Mouse (Mus musculus): ENCODE data around the gene Zfp36. TPM values are rescaled to one million over a fixed set of nuclear protein-coding genes. Genes with fewer than 3 reads are reported as not detected.
"Not testable (repeated sequence)": the region's sequence is repeated elsewhere in the genome, so short reads cannot be mapped to it uniquely, and the experiment has no call there.

The Zfp36 gene
- total and polyA plus RNA-seq, 3 experiments: 0.50 to 2.8 TPM; not detected in 1

DNA sequence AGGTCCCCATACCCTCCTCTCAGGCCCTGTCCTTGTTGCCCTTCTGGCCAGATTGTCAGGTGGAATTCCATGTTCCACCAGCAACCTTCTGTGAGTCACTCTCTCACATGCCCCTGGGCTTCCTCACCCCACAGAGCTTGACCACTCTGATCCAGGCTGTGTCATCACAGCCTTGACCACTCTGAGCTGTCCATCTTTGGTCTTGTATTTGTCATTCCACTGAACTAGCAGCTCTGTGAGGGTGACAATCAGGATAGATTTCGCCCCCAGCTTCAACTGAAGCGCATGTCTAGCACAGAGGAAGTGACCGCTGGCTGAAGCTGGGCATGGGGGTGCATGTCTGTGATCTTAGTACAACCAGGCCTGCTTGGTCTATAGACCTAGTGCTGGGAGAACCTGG is 10.3 kb upstream of the Zfp36 start:
- Histone ChIP-seq H3K27me3 (ENCODE audit: control insufficient read depth in 1 of 2, insufficient read depth in 2 of 2, low read length in 2 of 2) (no peaks in the 10 kb centered on the region), H3K9me3 (replicated peaks; ENCODE audit: insufficient read depth, low read length) (no peaks in the 10 kb centered on the region), H3K27ac (ENCODE audit: control insufficient read depth, low read depth, low read length) (no peak overlapping the region), H3K79me2 (ENCODE audit: control insufficient read depth, insufficient read depth, low read length, poor library complexity) (peaks cover 19% of the 10 kb centered on the region), H3K4me3 (ENCODE audit: control insufficient read depth in 1 of 2, insufficient read depth in 1 of 2, low read depth in 2 of 2, low read length in 2 of 2) (no peak overlapping the region), H3K4me1 (ENCODE audit: control insufficient read depth in 1 of 2, insufficient read depth in 2 of 2, low read length in 2 of 2) (peaks cover 0 to 4% of the 10 kb centered on the region in 2 experiments; a peak in 1 of 4 replicates), H3K36me3 (ENCODE audit: control insufficient read depth in 1 of 2, insufficient read depth in 2 of 2, low read length in 2 of 2) (peaks cover 0 to 4% of the 10 kb centered on the region in 2 experiments; a peak in 1 of 4 replicates), H3K9ac (ENCODE audit: control insufficient read depth, low read depth, low read length, poor library complexity, severe bottlenecking) (no peak overlapping the region)
- TF ChIP-seq UBTF (IDR thresholded peaks at IDR 0.05; ENCODE audit: borderline replicate concordance, insufficient read depth, low read depth, low read length): no peak
- TF ChIP-seq E2F4 (IDR thresholded peaks at IDR 0.05; ENCODE audit: borderline replicate concordance, low read depth, low read length): no peak
- no peak for TF ChIP-seq MEF2A (IDR thresholded peaks at IDR 0.05; ENCODE audit: extremely low read depth, insufficient replicate concordance, low read depth, low read length, poor library complexity, severe bottlenecking)
- TF ChIP-seq POLR2AphosphoS2 (IDR thresholded peaks at IDR 0.05; ENCODE audit: low read length): no peak
- TF ChIP-seq ZNF384 (IDR thresholded peaks at IDR 0.05; ENCODE audit: low read depth, low read length): no peak
- TF ChIP-seq JUND (IDR thresholded peaks at IDR 0.05; ENCODE audit: low read depth, low read length): no peak
- TF ChIP-seq MAZ (IDR thresholded peaks at IDR 0.05; ENCODE audit: low read depth, low read length): no peak
- TF ChIP-seq NRF1 (IDR thresholded peaks at IDR 0.05; ENCODE audit: insufficient read depth, low read depth, low read length, poor library complexity, severe bottlenecking): no peak
- no peak for TF ChIP-seq KAT2A (conservative IDR thresholded peaks at IDR 0.05; ENCODE audit: low read depth, low read length)
- DNase-seq (ENCODE audit: low read depth, low spot score): no peak

GRCm38 (mm10) chr7:28387384-28387783 is 7.3 kb upstream of the Zfp36 start:
- DNase-seq (ENCODE audit: low read depth, low spot score): peak; percentile 18
- H3K9me3 ChIP-seq (replicated peaks; ENCODE audit: insufficient read depth, low read length); H3K27ac ChIP-seq (ENCODE audit: control insufficient read depth, low read depth, low read length); H3K4me3 ChIP-seq (ENCODE audit: control insufficient read depth in 1 of 2, insufficient read depth in 1 of 2, low read depth in 2 of 2, low read length in 2 of 2); H3K9ac ChIP-seq (ENCODE audit: control insufficient read depth, low read depth, low read length, poor library complexity, severe bottlenecking); H3K27me3 ChIP-seq (ENCODE audit: control insufficient read depth in 1 of 2, insufficient read depth in 2 of 2, low read length in 2 of 2); H3K79me2 ChIP-seq (ENCODE audit: control insufficient read depth, insufficient read depth, low read length, poor library complexity): not testable (repeated sequence)
- peaks cover 2 to 21% of the 10 kb centered on the region in 2 experiments; a peak in 3 of 4 replicates for H3K4me1 ChIP-seq (ENCODE audit: control insufficient read depth in 1 of 2, insufficient read depth in 2 of 2, low read length in 2 of 2)
- TF ChIP-seq TBP (IDR thresholded peaks at IDR 0.05; ENCODE audit: low read depth, low read length) (peak; percentile 93), USF1 (IDR thresholded peaks at IDR 0.05; ENCODE audit: low read depth, low read length) (peak; percentile 57; the same call in 1 of the 2 replicates)
- H3K36me3 ChIP-seq (ENCODE audit: control insufficient read depth in 1 of 2, insufficient read depth in 2 of 2, low read length in 2 of 2): peaks cover 0 to 16% of the 10 kb centered on the region in 2 experiments; a peak in 2 of 4 replicates

DNA sequence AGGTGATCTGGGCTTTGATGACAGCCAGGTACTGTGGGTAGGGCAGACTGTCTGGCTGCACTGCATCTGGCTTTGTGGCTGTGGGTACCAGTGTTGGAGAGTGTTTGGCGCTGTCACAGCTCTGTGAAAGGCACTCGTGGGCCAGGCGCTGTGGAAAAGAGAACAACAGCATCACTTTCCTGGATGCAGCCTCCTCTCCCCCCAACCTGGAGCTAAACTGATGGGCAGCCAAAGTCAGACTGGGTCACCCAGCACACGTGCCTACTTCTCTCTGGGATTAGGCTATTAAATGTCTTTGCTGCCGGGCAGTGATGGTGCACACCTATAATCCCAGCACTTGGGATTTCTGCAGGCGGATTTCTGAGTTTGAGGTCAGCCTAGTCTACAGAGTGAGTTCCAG is 6.8 kb upstream of the Zfp36 start:
- H3K4me1 ChIP-seq (ENCODE audit: control insufficient read depth in 1 of 2, insufficient read depth in 2 of 2, low read length in 2 of 2): peaks cover 2 to 23% of the 10 kb centered on the region in 2 experiments; a peak in 3 of 4 replicates
- H3K27ac ChIP-seq (ENCODE audit: control insufficient read depth, low read depth, low read length); H3K9ac ChIP-seq (ENCODE audit: control insufficient read depth, low read depth, low read length, poor library complexity, severe bottlenecking); H3K27me3 ChIP-seq (ENCODE audit: control insufficient read depth in 1 of 2, insufficient read depth in 2 of 2, low read length in 2 of 2); H3K9me3 ChIP-seq (replicated peaks; ENCODE audit: insufficient read depth, low read length); H3K79me2 ChIP-seq (ENCODE audit: control insufficient read depth, insufficient read depth, low read length, poor library complexity); H3K4me3 ChIP-seq (ENCODE audit: control insufficient read depth in 1 of 2, insufficient read depth in 1 of 2, low read depth in 2 of 2, low read length in 2 of 2); DNase-seq (ENCODE audit: low read depth, low spot score): not testable (repeated sequence)
- H3K36me3 ChIP-seq (ENCODE audit: control insufficient read depth in 1 of 2, insufficient read depth in 2 of 2, low read length in 2 of 2): peaks cover 0 to 16% of the 10 kb centered on the region in 2 experiments; a peak in 2 of 4 replicates
